Mouse (Mus musculus) neural tube, embryonic 10.5 days (tissue): ENCODE measurements around the gene Tgm3.

Source experiments
- DNase-seq: peaks from one replicate; pipeline ENCODE4 v3.0.0-alpha.2; 2017; ENCODE audit warnings: low spot score; ENCODE audit errors: extremely low spot score

Tgm3 gene

GRCm38 (mm10) chr2:130070396-130070795 is 58.2 kb downstream of the Tgm3 start:
- DNase-seq, result no peak
